Mouse (Mus musculus) megakaryocyte, embryonic 14.5 days (primary cell): ENCODE results near the gene Cltrn. TPM values are rescaled to one million over a fixed set of nuclear protein-coding genes. Genes with fewer than 3 reads are reported as not detected.

Source experiments
- H3K27me3 ChIP-seq: replicated peaks from 2 replicates; pipeline ENCODE3; 2012; ENCODE audit warnings: inconsistent platforms
- H3K36me3 ChIP-seq: replicated peaks from 2 replicates; pipeline ENCODE3; 2012; ENCODE audit warnings: low read length, inconsistent platforms, mixed read lengths
- H3K4me1 ChIP-seq: 2 replicates; pipeline ENCODE4 v1.6.1; 2012; ENCODE audit warnings: inconsistent platforms
- H3K4me3 ChIP-seq: replicated peaks from 2 replicates; pipeline ENCODE3; 2012; ENCODE audit warnings: moderate library complexity, mild to moderate bottlenecking, inconsistent platforms
- H3K9me3 ChIP-seq: 2 replicates; pipeline ENCODE4 v1.6.1; 2012; ENCODE audit warnings: inconsistent platforms
- FLI1 ChIP-seq: IDR thresholded peaks from 2 replicates; pipeline ENCODE4 v1.6.1; 2012; ENCODE audit warnings: low read length, inconsistent platforms, mixed read lengths
- GATA1 ChIP-seq: IDR thresholded peaks from 3 replicates; pipeline ENCODE4 v1.6.1; 2012; ENCODE audit warnings: mixed read lengths, low read length, inconsistent platforms, borderline replicate concordance
- polyA plus RNA-seq: library from polyadenylated mRNA; stranded (reverse); fragments of >175 nt; gene quantifications from 2 replicates; pipeline ENCODE4 v1.2.3, GENCODE M21; 2012; ENCODE audit warnings: low replicate concordance; ENCODE audit not compliant: insufficient read depth

The Cltrn gene
- polyA plus RNA-seq, result not detected in 2 replicates

GRCm38 (mm10) chrX:164088582-164088981, at the start of gene Cltrn:
TSS of gene Cltrn (plus strand) at chrX:164088830.
- Histone ChIP-seq H3K36me3 (no peaks in the 10 kb centered on the region), H3K27me3 (peaks cover 3% of the 10 kb centered on the region), H3K9me3 (no peaks in the 10 kb centered on the region), H3K4me3 (no peak within 1 kb of the TSS), H3K4me1 (peaks cover 55% of the 10 kb centered on the region)
- no peak for TF ChIP-seq GATA1
- no peak for TF ChIP-seq FLI1

- Histone ChIP-seq H3K4me1 (no peaks in the 10 kb centered on the region), H3K27me3 (peaks cover 21% of the 10 kb centered on the region), H3K4me3 (no peak overlapping the region), H3K9me3 (peaks cover 18% of the 10 kb centered on the region), H3K36me3 (no peaks in the 10 kb centered on the region)
- TF ChIP-seq FLI1 (no peak), GATA1 (no peak)
These were observed 49.7 kb upstream of the Cltrn start for GRCm38 (mm10) chrX:164038882-164039281.

GRCm38 (mm10) chrX:164042069-164042468, 46.6 kb upstream of the Cltrn start:
- TF ChIP-seq FLI1 (no peak), GATA1 (no peak)
- H3K27me3 ChIP-seq, result peaks cover 33% of the 10 kb centered on the region
- peaks cover 3% of the 10 kb centered on the region; the same call in 1 of the 2 replicates for H3K4me1 ChIP-seq
- no peak overlapping the region for H3K4me3 ChIP-seq
- peaks cover 19% of the 10 kb centered on the region for H3K9me3 ChIP-seq
- no peaks in the 10 kb centered on the region for H3K36me3 ChIP-seq

- Histone ChIP-seq H3K27me3 (peaks cover 21% of the 10 kb centered on the region), H3K4me3 (no peak overlapping the region), H3K4me1 (peaks cover 3% of the 10 kb centered on the region; the same call in 1 of the 2 replicates), H3K36me3 (no peaks in the 10 kb centered on the region), H3K9me3 (peaks cover 10% of the 10 kb centered on the region)
- TF ChIP-seq GATA1, result no peak
- no peak for TF ChIP-seq FLI1
These were observed 41.9 kb upstream of the Cltrn start for GRCm38 (mm10) chrX:164046736-164047135.

- H3K4me3 ChIP-seq, result no peak overlapping the region
- H3K36me3 ChIP-seq, result no peaks in the 10 kb centered on the region
- H3K9me3 ChIP-seq, result no peaks in the 10 kb centered on the region
- peaks cover 13% of the 10 kb centered on the region for H3K4me1 ChIP-seq
- TF ChIP-seq GATA1 (no peak), FLI1 (no peak)
- peaks cover 14% of the 10 kb centered on the region for H3K27me3 ChIP-seq
These were observed 32.9 kb upstream of the Cltrn start for GRCm38 (mm10) chrX:164055726-164056125.

DNA sequence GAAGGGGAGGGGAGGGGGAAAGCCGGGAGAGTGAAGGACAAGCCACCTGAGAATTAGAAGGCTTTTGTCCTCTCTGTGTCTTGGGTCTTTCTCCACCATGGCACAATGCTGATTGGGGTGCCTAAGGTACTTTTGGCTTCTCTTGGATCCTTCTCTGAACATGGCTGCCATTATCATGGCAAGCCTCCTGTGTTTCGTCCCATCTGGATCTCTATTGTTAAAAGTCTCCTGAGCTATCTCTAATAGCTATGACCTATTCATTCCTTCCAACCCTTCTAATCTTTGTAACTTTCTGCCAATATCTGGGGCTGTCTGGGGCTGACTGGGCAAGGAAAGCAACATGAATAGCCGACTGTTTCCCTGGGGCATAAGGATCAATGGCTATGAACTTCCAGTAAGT, 30.1 kb upstream of the Cltrn start:
- H3K4me3 ChIP-seq, result no peak overlapping the region
- peaks cover 13% of the 10 kb centered on the region for H3K4me1 ChIP-seq
- no peaks in the 10 kb centered on the region for H3K36me3 ChIP-seq
- H3K9me3 ChIP-seq, result no peaks in the 10 kb centered on the region
- TF ChIP-seq FLI1, result no peak
- TF ChIP-seq GATA1, result no peak
- H3K27me3 ChIP-seq, result peaks cover 14% of the 10 kb centered on the region

DNA sequence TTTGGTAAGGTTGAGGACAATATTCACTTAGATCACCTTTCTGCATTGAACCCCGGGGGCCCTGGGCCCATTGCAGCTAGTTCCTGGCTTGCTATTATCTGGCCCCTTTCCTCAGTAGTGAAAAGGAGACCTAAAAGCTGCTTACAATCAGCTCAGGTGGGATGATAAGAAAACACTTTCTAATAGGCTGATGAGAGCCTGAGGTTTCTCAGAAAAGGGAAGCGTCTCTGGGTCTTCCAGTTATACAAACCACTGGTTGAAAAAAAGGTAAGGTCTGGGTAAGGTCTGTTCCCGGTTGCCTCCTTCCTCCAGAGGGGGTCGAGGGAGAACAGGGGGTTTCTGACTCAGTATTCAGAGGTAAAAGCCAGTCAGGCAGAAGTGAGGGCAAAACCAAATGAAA, 29.6 kb upstream of the Cltrn start:
- H3K27me3 ChIP-seq, result peaks cover 12% of the 10 kb centered on the region
- no peaks in the 10 kb centered on the region for H3K9me3 ChIP-seq
- no peak overlapping the region for H3K4me3 ChIP-seq
- TF ChIP-seq FLI1 (no peak), GATA1 (no peak)
- peaks cover 13% of the 10 kb centered on the region for H3K4me1 ChIP-seq
- no peaks in the 10 kb centered on the region for H3K36me3 ChIP-seq

- H3K4me3 ChIP-seq, result no peak overlapping the region
- peaks cover 4% of the 10 kb centered on the region for H3K36me3 ChIP-seq
- TF ChIP-seq GATA1, result no peak
- TF ChIP-seq FLI1, result no peak
- H3K9me3 ChIP-seq, result no peaks in the 10 kb centered on the region
- peaks cover 15% of the 10 kb centered on the region for H3K4me1 ChIP-seq
- no peaks in the 10 kb centered on the region for H3K27me3 ChIP-seq
These were observed 22.4 kb upstream of the Cltrn start for GRCm38 (mm10) chrX:164066185-164066584.

GRCm38 (mm10) chrX:164068968-164069367, 19.7 kb upstream of the Cltrn start:
- Histone ChIP-seq H3K27me3 (no peaks in the 10 kb centered on the region), H3K4me1 (peaks cover 23% of the 10 kb centered on the region), H3K9me3 (no peaks in the 10 kb centered on the region), H3K4me3 (no peak overlapping the region), H3K36me3 (peaks cover 22% of the 10 kb centered on the region)
- no peak for TF ChIP-seq GATA1
- no peak for TF ChIP-seq FLI1

- peaks cover 3% of the 10 kb centered on the region; the same call in 1 of the 2 replicates for H3K9me3 ChIP-seq
- peak within 1 kb of the TSS; percentile 95 for H3K4me3 ChIP-seq
- peaks cover 3% of the 10 kb centered on the region for H3K27me3 ChIP-seq
- H3K4me1 ChIP-seq, result peaks cover 25% of the 10 kb centered on the region
- TF ChIP-seq GATA1, result no peak
- TF ChIP-seq FLI1, result peak; percentile 34; the same call in 1 of the 2 replicates
- H3K36me3 ChIP-seq, result peaks cover 25% of the 10 kb centered on the region
These were observed 12.4 kb upstream of the Cltrn start, which contains the start of gene Siah1b for GRCm38 (mm10) chrX:164076040-164076775. TSS of gene Siah1b (minus strand) at chrX:164076493.
